In genomic region chr17:31889446-31890201, GRCm38 (mm10) we compare ENCODE assay signal across 11 mouse cellular contexts. TPM values are rescaled to one million over a fixed set of nuclear protein-coding genes. Genes with fewer than 3 reads are reported as not detected.
DNase-seq lines count a peak whose midpoint lies in the region; ATAC-seq lines count a peak whose summit lies in the region.
"Had no signal": no experiment of that assay in that cellular context is flagged by ENCODE, and none has a peak within 500 bp of the region (broad histone marks: within the 10 kb centered on the region; RNA-seq: fewer than 3 reads in every experiment).

No protein-coding gene starts in this region.

- H3K4me1 ChIP-seq in stomach, embryonic 14.5 days (ENCODE audit: control insufficient read depth, insufficient read depth, low read length): peaks cover 46% of the 10 kb centered on the region

- H3K27me3 ChIP-seq in stomach, embryonic 14.5 days (ENCODE audit: control insufficient read depth, insufficient read depth, low read length): no peaks in the 10 kb centered on the region
- H3K27me3 ChIP-seq: neural tube, embryonic 12.5 days had no signal

- peak; percentile 10 for DNase-seq in gastrocnemius, postnatal 10 days
- DNase-seq in gastrocnemius, adult 8-10 months (ENCODE audit: low spot score in 2 of 2): no peak
- peak; percentile 43 for DNase-seq in testis, postnatal 10 days (ENCODE audit: low spot score)
- no peak for DNase-seq in testis, postnatal 14 days (ENCODE audit: low spot score)
- peak; percentile 76 for DNase-seq in kidney, postnatal 14 days
- no peak for DNase-seq in adrenal gland, postnatal 36 days
- no peak for DNase-seq in layer of hippocampus, adult 8-10 months (ENCODE audit: low spot score in 2 of 2)
- DNase-seq: layer of hippocampus, postnatal 36 days had no signal

- H3K9ac ChIP-seq in stomach, embryonic 14.5 days (replicated peaks; ENCODE audit: low read depth, low read length): no peak overlapping the region
- H3K9ac ChIP-seq: liver, embryonic 14.5 days; neural tube, embryonic 12.5 days had no signal

- ATAC-seq in stomach, embryonic 14.5 days (ENCODE audit: insufficient number of reproducible peaks, insufficient read depth, low FRiP score, low read depth): no peak; the same call in 1 of the 2 replicates

- no peaks in the 10 kb centered on the region for H3K9me3 ChIP-seq in stomach, embryonic 14.5 days (ENCODE audit: control insufficient read depth, low read depth, low read length)
- H3K9me3 ChIP-seq: neural tube, embryonic 12.5 days had no signal

- 49% methylated on average over 9 of the region's 9 CpGs for WGBS in stomach, embryonic 14.5 days

- no peak overlapping the region for H3K4me2 ChIP-seq in stomach, embryonic 14.5 days (replicated peaks; ENCODE audit: low read depth, low read length)
- H3K4me2 ChIP-seq: neural tube, embryonic 12.5 days had no signal

- H3K27ac ChIP-seq in stomach, embryonic 14.5 days (ENCODE audit: low read length): peak overlapping the region; percentile 83
- H3K27ac ChIP-seq: liver, embryonic 14.5 days; neural tube, embryonic 12.5 days had no signal

- no peak overlapping the region for H3K4me3 ChIP-seq in stomach, embryonic 14.5 days (ENCODE audit: low read depth, low read length)
- H3K4me3 ChIP-seq: neural tube, embryonic 12.5 days had no signal

- H3K36me3 ChIP-seq in stomach, embryonic 14.5 days (ENCODE audit: control insufficient read depth, insufficient read depth, low read length): no peaks in the 10 kb centered on the region
- H3K36me3 ChIP-seq: neural tube, embryonic 12.5 days had no signal

RNA-seq across cellular contexts. Expression of gene Sik1, which starts 34.0 kb away (rescaled TPM):
- 10 to 100 TPM; 30.6 to 33.2 TPM for total RNA-seq in gastrocnemius, postnatal 10 days (2021)
- total RNA-seq in gastrocnemius, adult 8-10 months (2022): 10 to 100 TPM in 2 of 4 experiments, 1 to 10 TPM in 2; 7.8 to 22.8 (median 13.9) TPM
- polyA plus RNA-seq in stomach, embryonic 14.5 days (2014; fragmentation: Nextera tagmentation; extraction: Ambion mirVana): 19.7 and 20.8 TPM in 2 replicates
- total RNA-seq in adrenal gland, postnatal 36 days (2021): 100 to 1,000 TPM; 124 to 127 TPM
- total RNA-seq in layer of hippocampus, adult 8-10 months (2022): 10 to 100 TPM; 13.2 to 22.2 (median 15.4) TPM

Comparison
In these comparisons a context has a peak if more than half of its experiments do, and no peak if none do; other contexts are left out.
1. DNase-seq: peak in gastrocnemius, postnatal 10 days (single experiment), testis, postnatal 10 days (single experiment) and kidney, postnatal 14 days (single experiment); none in gastrocnemius, adult 8-10 months (0 of 2), testis, postnatal 14 days (single experiment), adrenal gland, postnatal 36 days (0 of 2) and layer of hippocampus, adult 8-10 months (0 of 2).